Mouse (Mus musculus): ENCODE results near the gene Smarcc2. TPM values are rescaled to one million over a fixed set of nuclear protein-coding genes. Genes with fewer than 3 reads are reported as not detected.

Gene Smarcc2
- polyA plus RNA-seq, 1 experiment from 2014 or later: 136 TPM

GRCm38 (mm10) chr10:128436376-128436775, 22.7 kb upstream of the Smarcc2 start:
- Histone ChIP-seq H3K36me3 (ENCODE audit: control insufficient read depth, insufficient read depth, low read length) (peaks cover 43% of the 10 kb centered on the region), H3K4me1 (ENCODE audit: control insufficient read depth, insufficient read depth, low read depth, low read length) (no peaks in the 10 kb centered on the region; the same call in 1 of the 2 replicates), H3K9me3 (ENCODE audit: control insufficient read depth, low read length) (no peaks in the 10 kb centered on the region), H3K4me3 (ENCODE audit: low read length) (no peak overlapping the region), H3K9ac (ENCODE audit: low read depth, low read length) (no peak overlapping the region), H3K27me3 (replicated peaks; ENCODE audit: control insufficient read depth, insufficient read depth, low read length) (no peaks in the 10 kb centered on the region), H3K27ac (ENCODE audit: low read depth, low read length) (no peak overlapping the region), H3K4me2 (ENCODE audit: low read length) (no peak overlapping the region)
- 75% methylated on average over 8 of the region's 8 CpGs for WGBS
- no peak for ATAC-seq

- Histone ChIP-seq H3K36me3 (ENCODE audit: control insufficient read depth, insufficient read depth, low read length) (peaks cover 42% of the 10 kb centered on the region), H3K4me2 (ENCODE audit: low read length) (no peak overlapping the region), H3K4me1 (ENCODE audit: control insufficient read depth, insufficient read depth, low read depth, low read length) (no peaks in the 10 kb centered on the region; the same call in 1 of the 2 replicates), H3K27ac (ENCODE audit: low read depth, low read length) (no peak overlapping the region), H3K4me3 (ENCODE audit: low read length) (no peak overlapping the region), H3K9me3 (ENCODE audit: control insufficient read depth, low read length) (no peaks in the 10 kb centered on the region), H3K27me3 (replicated peaks; ENCODE audit: control insufficient read depth, insufficient read depth, low read length) (no peaks in the 10 kb centered on the region), H3K9ac (ENCODE audit: low read depth, low read length) (no peak overlapping the region)
- WGBS: 78% methylated on average over 10 of the region's 10 CpGs
- no peak for ATAC-seq
Observed at GRCm38 (mm10) chr10:128438675-128439279, 20.3 kb upstream of the Smarcc2 start.

DNA sequence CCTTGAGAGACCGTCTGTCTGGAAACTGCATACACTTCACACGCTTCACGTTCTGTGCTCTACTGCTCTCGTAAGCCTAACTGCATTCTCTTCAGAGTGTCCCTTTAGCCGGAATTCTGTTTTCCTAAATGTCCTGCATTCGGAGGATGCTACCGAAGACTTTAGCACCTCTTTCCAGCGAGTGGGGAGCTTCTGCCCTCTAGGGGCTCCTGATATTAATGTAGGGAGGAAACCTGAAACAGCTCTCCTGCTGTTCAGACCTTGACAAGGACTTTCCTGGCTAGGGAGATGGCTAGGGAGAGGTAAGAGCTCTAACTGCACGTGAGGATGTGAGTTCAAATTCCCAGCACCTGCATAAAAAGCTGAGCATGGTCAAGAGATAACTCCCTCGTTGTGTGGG, 18.6 kb upstream of the Smarcc2 start:
- H3K36me3 ChIP-seq (ENCODE audit: control insufficient read depth, insufficient read depth, low read length): peaks cover 41% of the 10 kb centered on the region

DNA sequence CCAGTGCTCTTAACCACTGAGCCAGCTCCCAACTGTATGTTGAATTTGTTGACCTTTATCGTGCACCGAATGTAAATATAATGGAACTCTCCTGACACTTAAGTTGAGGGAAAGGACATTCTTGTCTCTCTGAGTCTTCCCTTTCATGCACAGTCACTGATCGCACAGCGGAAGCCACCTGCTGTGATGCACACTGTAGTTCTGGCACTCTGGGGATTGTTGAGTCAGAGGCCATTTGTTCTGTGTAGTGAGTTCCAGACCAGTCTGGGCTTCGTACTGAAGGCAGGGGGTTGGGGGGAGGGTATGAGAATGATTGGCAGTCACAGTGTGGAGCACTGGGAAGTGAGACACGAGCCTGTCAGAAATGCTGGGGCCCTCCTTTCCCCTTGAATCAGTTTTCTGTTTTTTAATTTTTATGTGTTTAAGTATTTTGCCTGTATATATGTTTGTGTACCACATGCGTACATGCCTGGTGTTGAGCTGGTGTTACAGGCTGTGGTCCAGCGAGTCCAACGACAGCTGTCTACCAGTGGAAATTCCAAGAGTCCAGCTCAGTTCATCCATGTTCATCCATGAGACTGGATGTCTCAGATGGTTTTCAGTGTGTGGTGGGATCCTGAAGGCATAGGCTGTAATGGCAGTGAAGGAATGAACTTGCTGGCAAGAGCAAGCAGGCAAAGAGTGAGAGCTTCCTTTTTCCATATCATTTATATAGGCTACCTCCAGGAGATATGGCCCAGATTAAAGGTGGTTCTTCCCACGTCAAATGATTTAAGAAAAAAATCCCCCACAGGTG, 17.5 kb upstream of the Smarcc2 start:
- WGBS: 76% methylated on average over 10 of the region's 10 CpGs
- Histone ChIP-seq H3K36me3 (ENCODE audit: control insufficient read depth, insufficient read depth, low read length) (peaks cover 30% of the 10 kb centered on the region), H3K27ac (ENCODE audit: low read depth, low read length) (no peak overlapping the region), H3K4me3 (ENCODE audit: low read length) (no peak overlapping the region), H3K9ac (ENCODE audit: low read depth, low read length) (no peak overlapping the region), H3K4me1 (ENCODE audit: control insufficient read depth, insufficient read depth, low read depth, low read length) (no peaks in the 10 kb centered on the region), H3K27me3 (replicated peaks; ENCODE audit: control insufficient read depth, insufficient read depth, low read length) (no peaks in the 10 kb centered on the region), H3K4me2 (ENCODE audit: low read length) (no peak overlapping the region), H3K9me3 (ENCODE audit: control insufficient read depth, low read length) (no peaks in the 10 kb centered on the region)
- ATAC-seq: no peak

More for the DNA sequence above, 18.6 kb upstream of the Smarcc2 start:
- Histone ChIP-seq H3K27ac (ENCODE audit: low read depth, low read length) (no peak overlapping the region), H3K9ac (ENCODE audit: low read depth, low read length) (no peak overlapping the region), H3K27me3 (replicated peaks; ENCODE audit: control insufficient read depth, insufficient read depth, low read length) (no peaks in the 10 kb centered on the region), H3K4me1 (ENCODE audit: control insufficient read depth, insufficient read depth, low read depth, low read length) (no peaks in the 10 kb centered on the region), H3K9me3 (ENCODE audit: control insufficient read depth, low read length) (no peaks in the 10 kb centered on the region), H3K4me2 (ENCODE audit: low read length) (no peak overlapping the region), H3K4me3 (ENCODE audit: low read length) (no peak overlapping the region)
- ATAC-seq: no peak
- WGBS: 62% methylated on average over 10 of the region's 10 CpGs

- H3K9me3 ChIP-seq (ENCODE audit: control insufficient read depth, low read length): no peaks in the 10 kb centered on the region
- 86% methylated on average over 1 of the region's 1 CpGs for WGBS
- H3K9ac ChIP-seq (ENCODE audit: low read depth, low read length): no peak overlapping the region
- no peaks in the 10 kb centered on the region for H3K4me1 ChIP-seq (ENCODE audit: control insufficient read depth, insufficient read depth, low read depth, low read length)
- peaks cover 21% of the 10 kb centered on the region for H3K36me3 ChIP-seq (ENCODE audit: control insufficient read depth, insufficient read depth, low read length)
- no peak overlapping the region for H3K4me3 ChIP-seq (ENCODE audit: low read length)
- H3K27ac ChIP-seq (ENCODE audit: low read depth, low read length): no peak overlapping the region
- ATAC-seq: no peak
- H3K27me3 ChIP-seq (replicated peaks; ENCODE audit: control insufficient read depth, insufficient read depth, low read length): no peaks in the 10 kb centered on the region
- H3K4me2 ChIP-seq (ENCODE audit: low read length): no peak overlapping the region
Observed at GRCm38 (mm10) chr10:128442718-128443117, 16.3 kb upstream of the Smarcc2 start.

DNA sequence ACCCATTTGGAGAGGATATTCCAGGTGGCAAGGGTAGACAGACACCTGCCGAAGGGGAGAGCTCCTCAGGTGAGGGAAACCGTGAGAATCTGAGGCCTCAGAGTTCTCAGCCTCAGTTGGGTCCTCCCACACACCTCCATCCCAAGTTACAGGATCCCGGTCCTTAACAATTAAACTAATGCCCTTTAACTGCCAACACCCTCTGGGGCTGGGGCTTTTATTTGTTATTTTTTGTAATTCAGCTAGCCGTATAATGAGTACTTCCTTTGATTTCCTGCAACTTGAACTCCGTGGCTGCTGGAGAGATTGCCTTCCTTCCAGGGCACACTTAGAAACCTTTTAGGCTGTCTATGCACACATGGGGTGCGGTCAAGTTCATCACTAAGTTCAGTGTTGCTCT, 14.7 kb upstream of the Smarcc2 start:
- H3K27me3 ChIP-seq (replicated peaks; ENCODE audit: control insufficient read depth, insufficient read depth, low read length): no peaks in the 10 kb centered on the region
- H3K4me2 ChIP-seq (ENCODE audit: low read length): no peak overlapping the region
- no peaks in the 10 kb centered on the region for H3K4me1 ChIP-seq (ENCODE audit: control insufficient read depth, insufficient read depth, low read depth, low read length)
- H3K27ac ChIP-seq (ENCODE audit: low read depth, low read length): no peak overlapping the region
- H3K9ac ChIP-seq (ENCODE audit: low read depth, low read length): no peak overlapping the region
- H3K4me3 ChIP-seq (ENCODE audit: low read length): no peak overlapping the region
- no peak for ATAC-seq
- H3K36me3 ChIP-seq (ENCODE audit: control insufficient read depth, insufficient read depth, low read length): peaks cover 8% of the 10 kb centered on the region; the same call in 1 of the 2 replicates
- WGBS: 77% methylated on average over 6 of the region's 6 CpGs
- H3K9me3 ChIP-seq (ENCODE audit: control insufficient read depth, low read length): no peaks in the 10 kb centered on the region

DNA sequence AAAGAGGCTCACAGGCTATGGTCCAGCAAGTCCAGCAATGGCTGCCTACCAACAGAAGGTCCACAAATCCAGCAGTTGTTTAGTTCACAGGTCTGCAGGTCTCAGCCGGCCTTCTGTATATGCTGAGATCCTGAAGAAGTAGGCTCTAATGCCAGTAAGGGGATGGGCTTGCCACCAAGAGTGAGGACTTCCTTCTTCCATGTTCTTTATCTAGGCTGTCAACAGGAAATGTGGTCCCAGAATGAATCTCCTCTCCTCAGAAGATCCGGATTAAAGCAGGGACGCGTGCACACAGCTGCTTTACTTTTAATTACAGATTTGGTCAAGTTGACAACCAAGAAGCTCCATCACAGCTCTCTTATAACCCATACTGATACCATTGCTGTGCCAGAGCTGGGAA, 13.6 kb upstream of the Smarcc2 start:
- Histone ChIP-seq H3K9me3 (ENCODE audit: control insufficient read depth, low read length) (no peaks in the 10 kb centered on the region), H3K4me2 (ENCODE audit: low read length) (no peak overlapping the region), H3K27me3 (replicated peaks; ENCODE audit: control insufficient read depth, insufficient read depth, low read length) (no peaks in the 10 kb centered on the region), H3K4me3 (ENCODE audit: low read length) (no peak overlapping the region), H3K36me3 (ENCODE audit: control insufficient read depth, insufficient read depth, low read length) (peaks cover 5% of the 10 kb centered on the region; the same call in 1 of the 2 replicates), H3K4me1 (ENCODE audit: control insufficient read depth, insufficient read depth, low read depth, low read length) (no peaks in the 10 kb centered on the region), H3K27ac (ENCODE audit: low read depth, low read length) (no peak overlapping the region), H3K9ac (ENCODE audit: low read depth, low read length) (no peak overlapping the region)
- 93% methylated on average over 4 of the region's 4 CpGs for WGBS
- no peak for ATAC-seq

- no peak overlapping the region for H3K4me2 ChIP-seq (ENCODE audit: low read length)
Observed at GRCm38 (mm10) chr10:128451014-128451413, 8.0 kb upstream of the Smarcc2 start.

GRCm38 (mm10) chr10:128454471-128454870, 4.6 kb upstream of the Smarcc2 start:
- no peaks in the 10 kb centered on the region for H3K9me3 ChIP-seq (ENCODE audit: control insufficient read depth, low read length)
- no peak for ATAC-seq
- H3K4me1 ChIP-seq (ENCODE audit: control insufficient read depth, insufficient read depth, low read depth, low read length): no peaks in the 10 kb centered on the region
- no peaks in the 10 kb centered on the region for H3K36me3 ChIP-seq (ENCODE audit: control insufficient read depth, insufficient read depth, low read length)
- H3K4me3 ChIP-seq (ENCODE audit: low read length): no peak overlapping the region
- 74% methylated on average over 3 of the region's 3 CpGs for WGBS
- no peaks in the 10 kb centered on the region for H3K27me3 ChIP-seq (replicated peaks; ENCODE audit: control insufficient read depth, insufficient read depth, low read length)
- H3K9ac ChIP-seq (ENCODE audit: low read depth, low read length): no peak overlapping the region
- H3K27ac ChIP-seq (ENCODE audit: low read depth, low read length): no peak overlapping the region
- H3K4me2 ChIP-seq (ENCODE audit: low read length): no peak overlapping the region

More at GRCm38 (mm10) chr10:128451014-128451413, 8.0 kb upstream of the Smarcc2 start:
- Histone ChIP-seq H3K27ac (ENCODE audit: low read depth, low read length) (no peak overlapping the region), H3K36me3 (ENCODE audit: control insufficient read depth, insufficient read depth, low read length) (no peaks in the 10 kb centered on the region), H3K4me3 (ENCODE audit: low read length) (no peak overlapping the region), H3K9ac (ENCODE audit: low read depth, low read length) (no peak overlapping the region), H3K4me1 (ENCODE audit: control insufficient read depth, insufficient read depth, low read depth, low read length) (no peaks in the 10 kb centered on the region), H3K9me3 (ENCODE audit: control insufficient read depth, low read length) (no peaks in the 10 kb centered on the region), H3K27me3 (replicated peaks; ENCODE audit: control insufficient read depth, insufficient read depth, low read length) (no peaks in the 10 kb centered on the region)
- ATAC-seq: no peak
- 81% methylated on average over 6 of the region's 6 CpGs for WGBS
